Mouse (Mus musculus) adrenal gland, postnatal 36 days (tissue): Measurements from ENCODE around the gene Npas1. TPM values are rescaled to one million over a fixed set of nuclear protein-coding genes. Genes with fewer than 3 reads are reported as not detected.
A peak's percentile ranks its signal among the peaks of the same experiment; 100 is the strongest.

Experiments used
- DNase-seq, 2 experiments: peaks; one replicate each; pipeline ENCODE4 v3.0.0; 2021; ENCODE audit warnings: mixed read lengths in 1 of 2
- total RNA-seq, 2 experiments: library from RNA; stranded (reverse); gene quantifications; 2 replicates each; pipeline ENCODE4 v1.2.3; 2021

Npas1 gene
- total RNA-seq, 2 experiments from 2014 or later: not detected

DNA sequence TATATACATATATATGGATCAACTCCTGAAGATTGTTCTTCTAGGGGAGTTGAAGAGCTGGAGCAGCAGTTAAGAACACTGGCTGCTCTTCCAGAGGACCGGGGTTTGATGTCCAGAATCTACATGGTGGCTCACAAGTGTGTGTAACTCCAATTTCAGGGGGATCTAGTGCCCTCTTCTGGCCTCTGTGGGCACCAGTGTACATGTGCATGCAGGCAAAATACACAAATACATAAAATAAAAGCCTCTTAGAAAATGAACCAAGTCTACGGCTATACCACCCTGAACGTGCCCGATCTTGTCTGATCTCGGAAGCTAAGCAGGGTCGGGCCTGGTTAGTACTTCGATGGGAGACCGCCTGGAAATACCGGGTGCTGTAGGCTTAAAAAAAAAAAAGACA, 6.0 kb downstream of the Npas1 start:
- DNase-seq: peak in 1 of 2 experiments; percentile 34

DNA sequence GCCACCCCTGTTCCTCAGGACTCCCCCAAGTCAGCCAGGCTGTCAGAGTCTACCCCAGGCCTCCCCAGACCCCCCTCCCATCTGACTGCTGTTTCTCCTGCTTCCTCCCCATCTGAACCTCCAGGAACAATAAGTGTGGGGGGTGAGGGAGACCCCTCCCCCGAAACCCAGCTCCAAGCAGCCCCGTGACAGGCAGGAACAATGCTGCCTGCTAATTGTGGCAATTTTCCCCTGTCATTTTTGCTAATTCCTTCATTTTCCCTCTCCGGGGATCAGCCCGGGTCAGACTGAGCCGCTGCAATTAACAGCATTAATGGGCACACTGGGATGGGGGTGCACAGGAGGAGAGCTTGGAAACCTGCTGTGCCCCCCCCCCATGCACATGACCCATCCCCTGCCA, 9.4 kb downstream of the Npas1 start:
- no peak for DNase-seq

DNA sequence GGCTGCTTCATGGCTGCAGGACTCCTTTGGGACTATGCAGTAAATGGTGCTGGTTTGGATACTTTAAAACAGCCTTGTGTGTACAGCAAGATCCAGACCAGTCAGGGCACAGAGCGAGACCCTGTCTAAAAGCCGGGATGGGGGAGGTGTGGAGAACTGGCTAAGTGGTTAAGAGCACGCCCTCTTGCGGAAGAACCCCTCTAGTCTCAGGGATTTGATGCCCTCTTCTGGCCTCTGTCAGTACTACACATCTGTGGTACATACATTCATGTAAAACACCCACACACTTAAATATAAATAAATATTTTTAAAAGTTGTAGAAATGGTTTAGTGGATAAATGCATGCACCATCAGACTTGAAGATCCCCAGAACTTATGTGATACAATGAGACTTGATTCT, 11.0 kb downstream of the Npas1 start:
- no peak for DNase-seq

DNA sequence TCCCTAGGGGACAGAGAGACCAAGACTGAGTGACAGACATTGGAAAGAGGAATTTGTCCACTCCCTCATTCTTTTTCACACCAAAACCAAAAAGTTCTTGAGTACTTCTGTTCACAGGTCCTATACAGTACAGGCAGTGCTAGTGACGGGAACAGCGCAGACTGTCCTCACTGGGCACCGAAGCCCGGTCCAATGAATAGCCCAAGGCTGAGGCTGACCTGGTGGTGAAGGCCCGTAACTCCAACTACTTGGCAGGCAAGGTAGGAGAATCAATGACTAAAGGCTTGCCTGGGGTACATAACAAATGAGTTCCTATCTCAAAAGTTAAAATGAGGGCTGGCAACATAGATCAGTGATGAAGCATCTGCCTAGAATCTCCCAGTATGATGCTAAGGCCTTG, 12.0 kb downstream of the Npas1 start:
- no peak for DNase-seq

DNA sequence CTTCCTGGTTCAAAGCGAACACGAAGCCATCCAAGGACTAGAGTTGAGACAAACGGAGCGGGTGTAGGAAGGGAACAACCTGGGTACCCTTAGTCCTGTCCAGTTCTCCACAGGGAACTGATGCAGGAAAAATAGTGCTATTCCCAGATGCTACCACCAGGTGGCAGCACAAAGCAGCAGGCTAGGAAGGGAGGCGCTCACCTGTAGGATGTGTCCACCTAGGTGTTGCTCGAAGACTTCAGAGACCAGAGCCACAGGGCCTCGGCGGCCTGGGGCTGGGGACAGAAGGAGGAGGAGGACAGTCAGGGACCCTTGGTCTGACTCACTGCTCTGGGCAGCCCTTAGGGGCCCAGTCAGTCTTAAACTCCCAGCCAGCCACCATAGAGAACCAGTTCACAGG, 12.4 kb downstream of the Npas1 start:
- DNase-seq: peak; percentile 73 to 81

DNA sequence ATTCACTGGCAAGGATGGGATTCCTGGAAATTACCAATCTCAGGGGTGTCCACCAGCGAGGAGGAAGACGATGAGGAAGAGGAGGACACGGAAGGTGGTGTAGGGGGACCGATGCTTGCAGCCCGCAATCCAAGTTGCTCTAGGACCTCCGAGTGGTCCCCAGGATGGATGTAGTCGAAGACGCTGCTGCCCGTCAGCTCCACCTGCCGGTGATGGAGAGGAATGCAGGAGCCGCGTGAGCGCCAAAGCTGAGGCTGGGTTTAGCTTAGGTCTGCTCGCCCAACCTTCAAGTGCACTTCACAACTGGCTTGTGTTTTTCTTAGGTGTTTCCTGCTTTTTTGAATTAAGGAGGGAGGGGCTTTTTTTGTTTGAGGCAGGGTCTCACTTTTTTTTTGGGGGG, 14.3 kb downstream of the Npas1 start:
- peak; percentile 83 to 87 for DNase-seq

DNA sequence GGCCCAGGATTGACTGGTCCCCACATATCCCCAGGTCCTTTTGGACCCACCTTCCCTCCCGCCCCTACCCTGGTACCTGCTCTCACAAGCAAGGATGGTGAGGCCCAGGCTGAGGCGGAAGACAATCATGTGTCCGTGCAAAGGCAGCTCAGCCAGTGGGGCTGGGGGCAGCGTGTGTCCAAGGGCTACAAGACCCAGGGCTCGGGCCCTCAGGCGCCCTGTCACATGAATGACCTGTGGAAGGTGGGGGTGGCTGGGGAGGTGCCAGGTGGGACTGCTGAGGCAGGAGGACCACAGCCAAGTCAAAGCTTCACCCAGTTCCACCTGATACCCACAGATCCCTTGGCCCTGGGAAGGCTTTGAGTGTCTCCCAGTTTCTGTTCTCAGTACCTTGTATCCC, 15.8 kb downstream of the Npas1 start:
- DNase-seq: no peak

DNA sequence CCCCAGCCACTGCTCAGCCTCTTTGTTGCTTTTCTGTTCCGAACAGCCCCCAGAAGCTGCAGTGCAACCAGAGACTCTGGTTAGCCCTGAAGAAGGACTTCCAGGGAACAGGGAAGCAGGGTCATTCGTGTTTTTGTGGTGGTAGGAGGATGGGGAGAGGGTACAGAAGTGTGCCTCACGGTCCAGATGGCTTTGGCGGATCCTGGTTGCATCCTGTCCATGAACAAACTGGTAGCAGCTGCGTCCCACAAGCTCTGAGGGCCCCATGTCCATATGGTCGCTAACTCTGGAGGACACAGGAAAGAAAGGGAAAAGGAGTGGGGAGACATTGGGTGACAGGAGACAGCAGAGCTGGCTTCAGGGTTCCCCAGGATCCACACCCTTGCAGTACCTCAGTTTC, 16.4 kb downstream of the Npas1 start:
- no peak for DNase-seq

DNA sequence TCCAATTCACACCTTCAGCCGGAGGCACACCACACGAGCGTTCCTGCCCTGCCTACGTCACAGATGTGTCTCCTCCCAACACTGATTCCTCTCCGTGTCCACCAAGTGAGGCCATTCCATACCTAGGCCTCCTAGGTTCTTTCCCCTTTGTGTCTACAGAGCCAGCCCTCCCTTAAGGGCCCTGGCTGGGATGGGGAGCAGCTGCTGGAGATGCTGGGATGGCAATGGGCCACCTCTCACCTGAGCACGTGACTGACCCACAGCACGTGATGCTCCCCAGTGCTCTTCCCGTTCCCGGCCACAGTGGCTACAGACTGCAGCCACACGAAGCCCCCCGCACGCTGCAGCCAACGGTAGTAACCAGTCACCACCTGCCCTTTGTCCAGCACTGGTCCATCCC, 17.0 kb downstream of the Npas1 start:
- no peak for DNase-seq

DNA sequence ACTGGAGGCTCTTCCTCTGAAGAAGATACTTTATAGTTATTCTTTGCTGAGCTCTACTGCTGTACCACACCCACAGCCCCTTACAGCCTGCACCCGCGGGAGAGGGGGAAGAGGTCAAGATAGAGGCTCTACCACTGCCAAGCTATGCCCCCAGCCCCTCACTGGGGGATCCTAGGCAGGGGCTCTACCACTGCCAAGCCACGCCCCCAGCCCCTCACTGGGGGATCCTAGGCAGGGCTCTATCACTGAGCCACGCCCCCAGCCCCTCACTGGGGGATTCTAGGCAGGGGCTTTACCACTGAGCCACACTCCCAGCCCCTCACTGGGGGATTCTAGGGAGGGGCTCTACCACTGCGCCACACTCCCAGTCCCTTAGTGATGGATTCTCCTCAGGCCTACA, 21.2 kb downstream of the Npas1 start:
- no peak for DNase-seq

DNA sequence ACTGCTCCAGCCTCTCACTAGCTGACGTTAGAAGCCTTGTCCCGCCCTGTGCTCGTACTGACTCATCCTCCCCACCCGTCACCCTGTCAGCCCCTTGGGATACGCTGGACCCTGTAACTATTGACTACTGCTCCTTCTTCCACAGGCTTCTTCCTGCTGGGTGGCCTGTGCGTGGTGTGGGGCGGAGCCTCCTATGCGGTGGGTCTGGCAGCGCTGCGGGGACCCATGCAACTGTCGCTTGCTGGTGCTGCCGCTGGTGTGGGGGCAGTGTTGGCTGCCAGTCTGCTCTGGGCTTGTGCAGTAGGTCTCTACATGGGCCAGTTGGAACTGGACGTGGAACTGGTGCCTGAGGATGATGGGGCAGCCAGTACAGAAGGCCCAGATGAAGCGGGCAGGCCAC, 22.5 kb downstream of the Npas1 start:
- DNase-seq: no peak

DNA sequence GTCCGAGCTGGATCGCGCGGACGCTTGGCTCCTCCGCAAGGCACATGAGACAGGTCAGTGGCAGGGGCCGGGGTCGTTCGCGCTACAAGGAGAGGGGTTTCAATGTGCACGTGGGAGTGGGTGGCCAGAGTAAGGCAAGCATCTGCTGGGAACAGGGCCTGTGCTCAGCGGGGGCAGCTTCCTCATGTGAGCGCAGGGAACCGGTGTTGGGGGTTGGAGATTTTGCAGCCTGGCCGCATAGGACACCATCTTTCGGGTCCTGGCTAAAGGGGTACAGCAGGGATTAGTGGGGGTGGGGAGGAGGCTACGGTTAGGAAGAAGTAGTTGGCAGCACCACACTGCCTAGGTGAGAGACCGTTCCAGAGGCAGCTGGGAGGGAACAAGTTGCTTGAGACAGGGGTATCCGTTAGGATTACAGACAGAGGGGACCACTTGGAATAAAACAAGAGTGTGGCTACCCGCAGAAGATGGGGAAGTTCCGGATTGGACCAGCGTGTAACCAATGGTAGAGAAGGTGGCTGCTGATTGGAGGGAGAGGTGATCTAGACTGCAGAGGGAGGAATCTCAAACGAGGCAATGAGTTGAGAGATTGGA, 24.3 kb downstream of the Npas1 start:
- peak; percentile 67 to 69 for DNase-seq

DNA sequence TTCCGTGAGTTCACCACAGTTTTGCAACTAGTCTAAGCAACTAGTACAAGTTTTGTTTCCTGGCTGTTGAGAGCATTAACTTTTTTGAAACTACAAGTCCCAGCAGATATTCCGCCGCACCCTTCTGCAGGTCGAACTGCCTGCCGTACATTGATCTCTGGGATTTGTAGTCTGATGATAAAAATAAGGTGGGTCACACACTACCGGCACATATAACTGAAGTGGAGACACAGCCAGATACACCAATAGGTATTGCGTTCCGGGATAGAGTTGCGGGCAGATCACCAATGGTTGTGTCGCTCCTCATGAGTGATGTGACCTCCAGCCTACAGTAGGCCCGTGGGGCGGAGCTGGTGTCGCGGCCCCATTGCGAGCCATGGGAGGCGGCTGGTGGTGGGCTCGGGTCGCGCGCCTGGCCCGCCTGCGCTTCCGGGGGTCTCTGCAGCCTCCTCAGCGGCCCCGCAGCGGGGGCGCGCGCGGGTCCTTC, 24.9 kb downstream of the Npas1 start, which contains the start of gene Tmem160:
TSS of gene Tmem160 (plus strand) at position 193 of the 487 bp plus-strand sequence.
- peak; percentile 91 to 92 for DNase-seq

DNA sequence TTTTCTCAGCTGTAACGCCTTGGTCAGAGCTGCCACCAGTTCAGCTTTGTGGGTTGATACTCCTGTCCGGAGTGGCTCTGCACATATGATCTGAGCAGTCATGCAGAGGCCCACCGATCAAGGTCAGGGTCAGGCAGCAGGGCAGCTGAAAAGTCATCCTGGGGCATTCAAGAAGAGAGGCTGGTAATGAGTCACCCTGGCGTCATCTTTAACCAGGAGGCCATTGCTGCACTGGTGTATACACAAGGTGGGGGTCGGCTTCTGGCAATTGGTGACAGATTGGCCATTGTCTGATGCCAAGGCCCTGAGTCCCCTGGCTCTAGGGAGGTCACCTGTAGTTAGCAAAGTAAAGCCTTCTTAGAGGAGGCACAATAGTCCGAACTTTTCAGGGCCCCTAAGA, 25.9 kb downstream of the Npas1 start:
- peak; percentile 67 to 71 for DNase-seq

DNA sequence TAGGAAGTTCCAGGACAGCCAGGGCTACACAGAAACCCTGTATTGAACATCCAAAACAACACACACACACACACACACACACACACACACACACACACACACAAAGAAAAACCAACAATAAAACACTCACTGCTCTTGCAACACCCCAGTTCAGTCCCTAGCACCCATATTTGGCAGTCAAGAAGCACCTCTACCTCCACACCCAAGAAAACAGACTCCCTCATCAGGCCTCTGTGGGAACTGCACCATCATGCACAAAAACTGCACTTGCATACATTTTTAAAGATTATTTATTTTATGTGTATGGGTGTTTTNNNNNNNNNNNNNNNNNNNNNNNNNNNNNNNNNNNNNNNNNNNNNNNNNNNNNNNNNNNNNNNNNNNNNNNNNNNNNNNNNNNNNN, 36.3 kb downstream of the Npas1 start:
- no peak for DNase-seq

DNA sequence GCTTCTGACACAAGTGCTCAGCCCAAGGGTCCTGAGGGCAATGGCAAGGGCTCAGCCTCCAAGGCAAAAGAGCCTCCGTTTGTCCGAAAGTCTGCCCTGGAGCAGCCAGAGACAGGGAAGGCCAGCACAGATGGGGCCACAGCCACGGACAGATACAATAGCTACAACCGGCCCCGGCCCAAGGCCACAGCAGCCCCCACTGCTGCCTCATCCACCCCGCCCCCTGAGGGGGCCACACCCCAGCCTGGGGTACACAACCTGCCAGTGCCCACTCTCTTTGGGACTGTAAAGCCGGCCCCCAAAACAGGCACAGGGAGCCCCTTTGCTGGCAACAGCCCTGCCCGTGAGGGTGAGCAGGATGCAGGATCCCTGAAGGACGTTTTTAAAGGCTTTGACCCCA, 42.4 kb downstream of the Npas1 start:
- no peak for DNase-seq

DNA sequence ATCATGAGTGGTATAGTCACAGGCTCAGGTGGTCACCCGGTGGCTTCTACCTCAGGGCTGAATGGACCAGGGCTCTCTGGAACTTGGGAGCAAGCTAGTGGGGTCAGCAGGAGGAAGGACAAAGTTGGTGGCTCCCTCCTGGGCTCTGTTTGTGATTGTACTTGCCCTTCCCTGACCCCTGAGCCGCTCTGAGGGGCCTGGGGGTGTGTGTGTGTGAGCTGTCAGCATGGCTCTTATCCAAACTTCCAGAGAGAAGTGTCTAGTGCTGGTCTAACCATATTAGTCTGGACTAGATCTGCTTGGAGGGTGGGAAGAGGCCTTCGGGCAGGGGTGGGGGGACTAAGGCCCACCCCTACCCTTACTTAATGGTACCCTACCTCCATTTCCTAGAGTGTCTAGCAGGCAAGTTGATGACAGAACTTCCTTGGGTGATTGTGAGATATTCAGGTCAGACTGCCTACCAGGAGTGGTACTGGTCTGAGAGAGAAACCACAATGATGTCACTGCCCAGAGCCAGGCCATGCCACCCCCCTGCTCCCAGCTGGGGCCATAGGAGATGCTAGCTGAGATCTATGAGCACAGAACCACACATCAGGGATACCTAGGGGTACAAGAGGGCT, 44.1 kb downstream of the Npas1 start:
- DNase-seq: no peak

DNA sequence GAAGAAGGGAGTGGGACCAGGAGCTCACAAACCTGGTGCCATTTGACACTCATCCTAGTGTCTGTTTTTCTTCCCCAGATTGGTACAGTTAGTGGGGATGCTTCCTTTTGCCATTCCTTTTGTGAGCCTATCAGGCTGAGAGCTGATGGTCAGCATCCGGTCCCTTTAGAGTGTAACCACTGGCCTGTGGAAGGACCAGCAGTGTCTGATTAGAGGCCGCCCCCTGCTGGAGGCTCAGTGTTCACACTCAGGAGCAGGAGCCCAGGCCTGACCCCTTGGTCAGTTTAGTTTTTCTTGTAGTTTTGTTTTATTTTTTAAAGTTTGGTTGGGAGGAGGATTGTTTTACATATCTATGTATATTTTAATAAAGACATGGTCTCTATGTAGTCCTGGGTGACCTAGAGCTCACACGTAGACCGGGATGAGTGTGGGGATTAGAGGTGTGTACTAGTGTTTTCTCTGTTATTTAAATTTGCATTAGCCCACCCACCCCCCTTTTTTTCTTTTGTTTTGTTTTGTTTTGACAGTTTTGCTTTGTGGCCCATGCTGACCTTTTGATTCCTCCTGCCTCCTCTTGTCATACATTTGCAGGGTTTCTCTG, 51.3 kb downstream of the Npas1 start:
- peak; percentile 87 to 94 for DNase-seq

DNA sequence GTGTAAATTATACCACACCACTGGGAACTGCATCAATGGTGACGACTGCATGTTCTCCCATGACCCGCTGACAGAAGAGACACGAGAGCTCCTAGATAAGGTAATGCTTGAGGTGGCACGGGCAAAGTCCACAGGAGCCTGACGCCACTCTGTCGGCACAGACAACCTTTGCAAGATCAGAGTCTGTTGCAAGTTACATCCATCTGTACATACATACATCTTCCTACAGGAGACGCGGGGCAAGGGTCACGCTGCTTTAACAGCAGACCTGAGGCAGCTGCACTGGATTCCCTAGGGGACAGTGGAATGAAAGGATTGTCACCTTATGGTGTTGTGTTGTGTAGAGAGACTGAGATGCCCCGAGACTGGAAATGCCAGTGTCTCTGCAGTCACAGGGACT, 51.8 kb downstream of the Npas1 start:
- no peak for DNase-seq

DNA sequence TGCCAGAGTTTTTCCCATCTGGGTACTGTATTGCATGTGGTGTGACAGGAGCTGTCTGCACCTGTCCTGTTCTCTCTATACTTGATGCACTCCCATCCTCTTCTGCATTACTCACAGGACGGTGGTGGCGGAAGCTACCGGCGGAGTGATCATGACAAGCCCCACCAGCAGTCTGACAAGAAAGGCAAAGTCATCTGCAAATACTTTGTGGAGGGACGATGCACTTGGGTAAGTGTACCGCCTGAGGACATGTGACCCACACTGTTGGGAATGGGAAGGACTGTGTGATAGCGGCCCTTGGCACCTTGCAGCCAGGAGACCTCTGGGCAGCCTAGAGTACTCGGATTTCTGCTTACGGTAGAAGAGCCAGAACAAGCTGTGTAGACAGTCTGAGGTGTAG, 53.8 kb downstream of the Npas1 start:
- DNase-seq: no peak

DNA sequence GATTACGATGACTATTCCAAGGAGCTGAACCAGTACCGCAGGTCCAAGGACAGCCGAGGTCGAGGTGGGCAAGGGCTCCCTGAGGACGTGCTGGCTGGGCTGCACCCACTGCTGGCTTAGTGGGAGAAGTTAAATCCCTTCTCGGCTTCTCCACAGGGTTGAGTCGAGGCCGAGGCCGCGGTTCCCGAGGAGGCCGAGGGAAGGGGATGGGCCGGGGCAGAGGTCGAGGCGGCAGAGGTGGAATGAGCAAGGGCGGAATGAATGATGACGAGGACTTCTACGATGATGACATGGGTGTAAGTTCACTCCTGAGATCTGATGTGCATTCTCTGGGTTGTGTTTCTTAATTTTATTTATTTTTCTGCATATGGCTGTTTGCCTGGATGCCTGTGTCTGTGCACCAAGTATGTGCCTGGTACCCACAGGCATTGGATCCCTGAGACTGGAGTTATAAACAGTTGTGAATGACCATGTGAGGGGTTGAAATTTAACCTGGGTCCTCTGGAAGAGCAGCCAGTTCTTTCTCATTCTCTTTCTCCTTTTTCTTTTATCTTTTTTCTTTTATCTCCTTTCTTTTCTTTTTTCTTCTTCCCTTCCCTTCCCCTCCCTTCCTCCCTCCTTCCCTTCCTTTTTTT, 55.2 kb downstream of the Npas1 start:
- DNase-seq: no peak

DNA sequence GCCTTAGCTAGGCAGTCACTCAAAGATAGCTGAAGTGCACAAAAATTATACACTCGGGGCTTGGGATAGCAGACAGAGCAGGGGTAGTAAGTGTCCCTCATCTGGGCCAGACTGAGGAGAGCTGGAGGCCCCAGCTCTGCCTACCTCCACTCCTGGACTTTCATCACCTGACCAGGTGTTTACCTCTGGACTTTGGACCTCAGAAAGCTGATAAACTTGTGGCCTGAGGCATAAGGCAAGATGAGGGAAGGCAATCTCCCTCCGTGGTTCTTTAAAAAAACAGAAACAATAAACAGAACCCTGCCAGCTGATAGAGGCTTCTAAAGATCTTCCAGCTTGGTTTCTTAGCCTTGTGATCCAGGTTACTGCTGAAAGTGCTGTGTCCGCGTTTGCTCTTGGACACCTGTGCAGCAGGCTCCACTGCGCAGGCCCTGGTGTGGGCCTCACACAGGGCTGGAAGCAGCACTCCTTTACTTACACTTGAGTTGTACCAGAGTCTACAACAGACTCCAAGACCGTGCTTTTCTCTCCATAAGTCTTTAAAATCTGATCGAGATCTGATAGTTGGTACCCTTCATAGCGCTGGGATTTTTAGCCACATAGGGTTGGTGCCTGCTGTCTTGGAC, 56.9 kb downstream of the Npas1 start:
- no peak for DNase-seq

DNA sequence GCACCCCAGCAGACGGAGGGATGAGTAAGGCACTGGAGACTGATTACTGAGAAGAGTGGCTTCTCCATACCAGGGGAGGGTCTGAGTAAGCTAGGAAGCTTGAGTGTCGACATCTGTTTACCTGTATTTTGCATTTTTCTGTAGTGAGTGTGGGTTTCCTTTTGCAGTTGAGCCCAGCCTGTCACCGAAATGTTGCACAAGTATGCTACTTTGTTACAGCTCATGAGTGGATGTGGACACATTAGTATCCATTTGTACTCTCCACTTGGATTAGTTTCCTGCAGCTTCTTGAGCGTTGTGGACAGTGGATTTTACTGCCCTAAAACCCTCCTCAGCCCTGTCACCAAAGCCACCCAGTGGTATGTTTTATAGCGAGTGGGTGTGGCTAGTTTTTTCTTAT, 58.8 kb downstream of the Npas1 start:
- no peak for DNase-seq
